Mouse (Mus musculus) E14TG2a.4 (cell line): ENCODE measurements around the gene Ankra2.

Source experiments
- H3K27me3 ChIP-seq: 2 replicates; pipeline ENCODE4 v1.6.1; 2014; ENCODE audit warnings: low read length, control low read depth; ENCODE audit not compliant: insufficient read depth
- H3K36me3 ChIP-seq: 2 replicates; pipeline ENCODE4 v1.6.1; 2014; ENCODE audit warnings: low read length, control low read depth; ENCODE audit not compliant: insufficient read depth
- H3K4me1 ChIP-seq: replicated peaks from 2 replicates; pipeline ENCODE4 v1.6.1; 2014; ENCODE audit warnings: low read depth, low read length, control low read depth
- H3K4me3 ChIP-seq: replicated peaks from 2 replicates; pipeline ENCODE4 v1.5.1; 2014; ENCODE audit warnings: mild to moderate bottlenecking, low read length
- H3K9me3 ChIP-seq: 2 replicates; pipeline ENCODE4 v1.6.1; 2014; ENCODE audit warnings: low read length, control low read depth
- CTCF ChIP-seq: conservative IDR thresholded peaks from 2 replicates; pipeline ENCODE4 v1.5.1; 2014; ENCODE audit warnings: low read length
- NANOG ChIP-seq: IDR thresholded peaks from 2 replicates; pipeline ENCODE4 v1.6.1; 2014; ENCODE audit warnings: borderline replicate concordance, low read length, mixed read lengths
- POU5F1 ChIP-seq: IDR thresholded peaks from 2 replicates; pipeline ENCODE4 v1.6.1; 2014; ENCODE audit warnings: low read length, borderline replicate concordance

Gene Ankra2

GRCm38 (mm10) chr13:98262636-98263457, at the start of gene Ankra2, which contains the start of gene Utp15:
Gene Ankra2, plus strand, starts transcription at chr13:98263074.
Gene Utp15, minus strand, starts transcription at chr13:98263041.
- peaks cover 20% of the 10 kb centered on the region for H3K4me1 ChIP-seq
- TF ChIP-seq NANOG (no peak), POU5F1 (no peak), CTCF (no peak)
- no peaks in the 10 kb centered on the region for H3K9me3 ChIP-seq
- peaks cover 42% of the 10 kb centered on the region for H3K36me3 ChIP-seq
- peak within 1 kb of the TSS; percentile 93 for H3K4me3 ChIP-seq
- H3K27me3 ChIP-seq, result no peaks in the 10 kb centered on the region

GRCm38 (mm10) chr13:98222848-98223247, 40.0 kb upstream of the Ankra2 start:
- Histone ChIP-seq H3K9me3 (no peaks in the 10 kb centered on the region), H3K4me1 (0 out of 2 replicates have a peak, but pooled peaks cover 2% of the 10 kb centered on the region), H3K36me3 (no peaks in the 10 kb centered on the region), H3K27me3 (peaks cover 19% of the 10 kb centered on the region), H3K4me3 (no peak overlapping the region)
- TF ChIP-seq NANOG, result no peak
- TF ChIP-seq CTCF, result peak; percentile 84

DNA sequence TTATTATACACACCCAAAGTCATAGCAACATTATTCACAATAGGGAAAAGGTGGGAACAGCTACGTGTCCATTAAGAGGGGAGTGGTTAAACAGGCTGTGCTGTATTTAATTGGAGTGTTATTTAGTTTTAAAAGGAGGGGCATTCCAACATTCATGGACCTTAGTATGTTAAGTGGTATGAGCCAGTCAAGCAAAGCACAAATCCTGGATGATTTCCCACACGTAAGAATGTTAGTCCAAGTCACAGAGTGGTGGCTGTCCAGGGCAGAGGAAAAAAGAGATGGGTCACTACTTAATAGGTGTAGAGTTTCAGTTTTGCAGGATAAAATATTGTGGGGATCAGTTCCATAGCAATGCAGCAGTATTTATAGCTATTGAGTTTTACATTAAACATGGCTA, 36.6 kb upstream of the Ankra2 start:
- H3K4me1 ChIP-seq, result 0 out of 2 replicates have a peak, but pooled peaks cover 2% of the 10 kb centered on the region
- peaks cover 22% of the 10 kb centered on the region for H3K27me3 ChIP-seq
- TF ChIP-seq CTCF (no peak), POU5F1 (no peak), NANOG (no peak)
- no peaks in the 10 kb centered on the region for H3K9me3 ChIP-seq
- H3K36me3 ChIP-seq, result no peaks in the 10 kb centered on the region
- no peak overlapping the region for H3K4me3 ChIP-seq

- no peaks in the 10 kb centered on the region for H3K9me3 ChIP-seq
- H3K27me3 ChIP-seq, result 0 out of 2 replicates have a peak, but pooled peaks cover 4% of the 10 kb centered on the region
- no peaks in the 10 kb centered on the region for H3K4me1 ChIP-seq
- no peak for TF ChIP-seq NANOG
- no peak for TF ChIP-seq POU5F1
- no peak for TF ChIP-seq CTCF
- H3K36me3 ChIP-seq, result no peaks in the 10 kb centered on the region
- H3K4me3 ChIP-seq, result no peak overlapping the region
Measured at GRCm38 (mm10) chr13:98230511-98230910, 32.4 kb upstream of the Ankra2 start.

DNA sequence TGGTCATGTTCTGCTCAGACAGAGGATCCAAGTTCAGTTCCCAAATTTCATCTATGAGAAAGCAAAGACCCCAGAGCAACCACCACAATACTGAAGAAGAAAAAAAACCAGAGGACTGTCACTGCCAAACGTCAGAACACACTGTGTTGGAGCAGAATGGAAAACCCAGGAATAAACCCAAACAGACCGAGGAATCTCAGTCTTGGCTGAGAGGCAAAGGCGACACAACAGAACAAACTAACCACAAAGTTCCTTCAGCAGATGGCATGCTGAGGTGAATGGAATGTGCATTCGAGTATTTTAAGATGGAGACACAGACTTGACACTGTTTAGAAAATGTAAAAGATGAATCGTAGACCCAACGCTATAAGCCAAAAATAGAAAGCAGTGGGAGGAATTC, 27.4 kb upstream of the Ankra2 start:
- TF ChIP-seq CTCF (no peak), NANOG (no peak), POU5F1 (no peak)

GRCm38 (mm10) chr13:98239978-98240641, 22.8 kb upstream of the Ankra2 start:
- Histone ChIP-seq H3K9me3 (no peaks in the 10 kb centered on the region), H3K27me3 (no peaks in the 10 kb centered on the region; the same call in 1 of the 2 replicates)
- TF ChIP-seq CTCF (peak; percentile 90), NANOG (no peak), POU5F1 (no peak; the same call in 1 of the 2 replicates)

More for the DNA sequence above, 27.4 kb upstream of the Ankra2 start:
- Histone ChIP-seq H3K9me3 (no peaks in the 10 kb centered on the region), H3K27me3 (peaks cover 2% of the 10 kb centered on the region; the same call in 1 of the 2 replicates), H3K36me3 (no peaks in the 10 kb centered on the region), H3K4me3 (no peak overlapping the region), H3K4me1 (peaks cover 3% of the 10 kb centered on the region; the same call in 1 of the 2 replicates)

DNA sequence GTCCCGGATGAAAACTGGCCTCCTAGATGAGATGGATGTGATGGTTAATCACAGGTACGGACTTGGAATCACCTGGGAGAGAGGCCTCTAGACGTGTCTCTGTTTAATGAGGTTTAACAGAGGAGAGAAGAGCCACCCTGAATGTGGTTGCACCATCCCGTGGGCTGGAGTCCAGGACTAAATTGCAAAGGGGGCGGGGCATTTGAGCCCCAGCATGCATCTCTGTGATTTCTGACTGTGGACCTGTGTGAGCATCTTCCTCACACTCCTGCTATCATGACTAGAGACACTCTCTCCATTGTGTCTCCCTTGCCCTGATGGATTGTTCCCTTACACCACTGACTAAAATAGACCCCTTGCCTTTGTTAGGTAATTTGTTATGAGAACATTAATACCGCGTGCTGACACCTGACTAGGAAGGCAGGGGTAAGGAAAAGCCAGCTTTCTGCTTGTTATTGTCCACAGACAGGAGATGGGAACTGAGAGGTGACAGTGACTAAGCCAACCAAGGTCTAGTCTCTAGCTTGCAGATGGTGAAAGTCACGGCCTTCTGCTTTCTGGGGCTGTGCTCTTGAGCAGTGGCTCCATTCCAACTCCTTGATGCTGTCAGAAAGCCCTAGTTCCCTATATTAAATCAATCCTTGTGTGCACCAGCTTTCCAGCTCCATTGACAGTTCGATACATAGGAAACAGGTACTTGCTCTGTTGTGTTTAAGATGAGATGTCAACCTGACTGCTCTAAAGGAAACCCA, 21.2 kb upstream of the Ankra2 start:
- no peaks in the 10 kb centered on the region for H3K9me3 ChIP-seq
- H3K4me3 ChIP-seq, result no peak overlapping the region
- H3K27me3 ChIP-seq, result no peaks in the 10 kb centered on the region; the same call in 1 of the 2 replicates
- TF ChIP-seq POU5F1 (no peak), CTCF (no peak), NANOG (no peak)
- peaks cover 6% of the 10 kb centered on the region; the same call in 1 of the 2 replicates for H3K36me3 ChIP-seq
- H3K4me1 ChIP-seq, result peaks cover 3% of the 10 kb centered on the region; the same call in 1 of the 2 replicates

More at GRCm38 (mm10) chr13:98239978-98240641, 22.8 kb upstream of the Ankra2 start:
- peaks cover 3% of the 10 kb centered on the region; the same call in 1 of the 2 replicates for H3K4me1 ChIP-seq
- no peak overlapping the region for H3K4me3 ChIP-seq
- H3K36me3 ChIP-seq, result no peaks in the 10 kb centered on the region
